Mouse (Mus musculus) granulocyte monocyte progenitor cell, adult 5-6 weeks (primary cell): ENCODE data around the gene Hunk. TPM values are rescaled to one million over a fixed set of nuclear protein-coding genes. Genes with fewer than 3 reads are reported as not detected.

Experiments used
- ATAC-seq: replicated peaks from 2 replicates; pipeline ENCODE4 v1.8.0; 2016; ENCODE audit warnings: mild to moderate bottlenecking, moderate TSS enrichment, inconsistent platforms; ENCODE audit not compliant: poor library complexity, severe bottlenecking
- total RNA-seq, 2 experiments: library from RNA; stranded (forward) in 1 of 2; stranded (reverse) in 1 of 2; fragments of 200-712, 200-1000 nt in 1 of 2; fragments of >200 nt in 1 of 2; fragmentation: Nextera tagmentation in 1 of 2; gene quantifications; 2 replicates each; pipeline ENCODE4 v1.2.3; 2014 to 2017

Gene Hunk
- total RNA-seq, 2 experiments from 2014 or later, result not detected

- ATAC-seq, result no peak
Measured at GRCm38 (mm10) chr16:90544175-90544574, 158.4 kb downstream of the Hunk start.

- ATAC-seq, result no peak
Measured at GRCm38 (mm10) chr16:90545509-90545908, 159.7 kb downstream of the Hunk start.

- no peak for ATAC-seq
Measured at GRCm38 (mm10) chr16:90546591-90546990, 160.8 kb downstream of the Hunk start.

- ATAC-seq, result no peak
Measured at GRCm38 (mm10) chr16:90547996-90548395, 162.2 kb downstream of the Hunk start.

Other genes with a start within 250 kb of the Hunk start
- gene Tiam1, start 242.2 kb upstream of the Hunk start, total RNA-seq (2014; fragmentation: Nextera tagmentation), result 66.1 and 76.1 TPM in 2 replicates
- gene Tiam1, start 242.2 kb upstream of the Hunk start, total RNA-seq (2017), result 65.8 and 68.6 TPM in 2 replicates
- 616 and 651 TPM in 2 replicates for gene Sod1, start 165.3 kb upstream of the Hunk start, total RNA-seq (2014; fragmentation: Nextera tagmentation)
- gene Sod1, start 165.3 kb upstream of the Hunk start, total RNA-seq (2017), result 639 and 762 TPM in 2 replicates
- gene Scaf4, start 101.5 kb upstream of the Hunk start, total RNA-seq (2014; fragmentation: Nextera tagmentation), result 44.8 and 87.8 TPM in 2 replicates
- gene Scaf4, start 101.5 kb upstream of the Hunk start, total RNA-seq (2017), result 27.0 and 31.3 TPM in 2 replicates